Mouse (Mus musculus) megakaryocyte, embryonic 14.5 days (primary cell): ENCODE measurements around the gene Znhit2. TPM values are rescaled to one million over a fixed set of nuclear protein-coding genes. Genes with fewer than 3 reads are reported as not detected.

Experiments
- H3K27me3 ChIP-seq: replicated peaks from 2 replicates; pipeline ENCODE3; 2012; ENCODE audit warnings: inconsistent platforms
- H3K36me3 ChIP-seq: replicated peaks from 2 replicates; pipeline ENCODE3; 2012; ENCODE audit warnings: low read length, inconsistent platforms, mixed read lengths
- H3K4me1 ChIP-seq: 2 replicates; pipeline ENCODE4 v1.6.1; 2012; ENCODE audit warnings: inconsistent platforms
- H3K4me3 ChIP-seq: replicated peaks from 2 replicates; pipeline ENCODE3; 2012; ENCODE audit warnings: moderate library complexity, mild to moderate bottlenecking, inconsistent platforms
- H3K9me3 ChIP-seq: 2 replicates; pipeline ENCODE4 v1.6.1; 2012; ENCODE audit warnings: inconsistent platforms
- FLI1 ChIP-seq: IDR thresholded peaks from 2 replicates; pipeline ENCODE4 v1.6.1; 2012; ENCODE audit warnings: low read length, inconsistent platforms, mixed read lengths
- GATA1 ChIP-seq: IDR thresholded peaks from 3 replicates; pipeline ENCODE4 v1.6.1; 2012; ENCODE audit warnings: mixed read lengths, low read length, inconsistent platforms, borderline replicate concordance
- polyA plus RNA-seq: library from polyadenylated mRNA; stranded (reverse); fragments of >175 nt; gene quantifications from 2 replicates; pipeline ENCODE4 v1.2.3, GENCODE M21; 2012; ENCODE audit warnings: low replicate concordance; ENCODE audit not compliant: insufficient read depth

The Znhit2 gene
- polyA plus RNA-seq, 1 experiment = 64.8 TPM

DNA sequence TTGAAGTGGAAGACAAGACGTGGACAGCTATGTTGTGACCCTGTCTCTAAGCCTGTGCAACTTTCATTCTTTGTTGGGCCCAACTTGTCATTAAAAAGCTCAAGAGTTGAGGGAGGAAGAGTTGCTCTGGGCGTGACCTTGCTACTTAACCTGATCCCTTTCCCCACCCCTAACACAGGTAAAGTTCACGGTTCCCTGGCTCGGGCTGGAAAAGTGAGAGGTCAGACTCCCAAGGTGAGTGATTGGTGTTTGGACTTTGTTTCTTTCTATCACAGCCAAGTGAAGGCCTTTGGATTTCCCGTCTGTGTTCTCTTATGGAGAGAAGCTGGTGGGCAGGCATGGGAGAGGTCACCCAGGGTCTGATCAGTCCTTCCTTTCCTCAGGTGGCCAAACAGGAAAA, 2.0 kb upstream of the Znhit2 start:
- Histone ChIP-seq H3K4me3 (peak overlapping the region; percentile 100), H3K4me1 (peaks cover 69% of the 10 kb centered on the region), H3K27me3 (no peaks in the 10 kb centered on the region), H3K9me3 (no peaks in the 10 kb centered on the region), H3K36me3 (peaks cover 38% of the 10 kb centered on the region)
- TF ChIP-seq FLI1 (no peak), GATA1 (no peak)

DNA sequence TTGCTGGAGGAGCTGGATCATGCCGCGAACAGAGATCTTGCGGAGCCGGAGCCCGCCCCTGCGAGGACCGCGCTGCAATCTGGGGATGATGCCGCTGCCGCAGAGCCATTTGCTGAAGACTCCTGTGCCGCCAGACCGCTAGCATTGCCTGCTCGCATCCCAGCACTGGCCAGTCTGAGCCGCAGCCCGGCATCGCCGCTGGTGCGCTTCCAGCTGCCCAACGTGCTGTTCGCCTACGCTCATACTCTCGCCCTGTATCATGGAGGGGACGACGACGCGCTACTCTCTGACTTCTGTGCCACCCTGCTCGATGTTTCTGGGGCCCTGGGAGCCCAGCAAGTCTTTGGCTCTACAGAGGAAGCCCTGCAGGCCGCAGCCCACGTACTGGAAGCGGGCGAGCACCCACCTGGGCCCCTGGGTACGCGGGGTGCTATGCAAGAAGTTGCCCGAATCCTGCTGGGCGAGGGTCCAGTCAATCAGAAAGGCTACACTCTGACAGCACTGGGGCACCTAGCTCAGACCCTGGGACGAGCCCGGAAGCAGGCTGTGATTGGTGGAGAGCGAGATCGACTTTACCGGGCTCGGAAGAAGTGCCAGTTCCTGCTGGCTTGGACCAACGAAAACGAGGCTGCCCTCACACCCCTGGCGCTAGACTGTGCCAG, 780 bp downstream of the Znhit2 start:
- no peak for TF ChIP-seq FLI1
- TF ChIP-seq GATA1 = no peak
- Histone ChIP-seq H3K36me3 (peaks cover 23% of the 10 kb centered on the region), H3K9me3 (no peaks in the 10 kb centered on the region), H3K4me3 (peak overlapping the region; percentile 97), H3K4me1 (peaks cover 59% of the 10 kb centered on the region), H3K27me3 (no peaks in the 10 kb centered on the region)

- Histone ChIP-seq H3K27me3 (no peaks in the 10 kb centered on the region), H3K9me3 (no peaks in the 10 kb centered on the region), H3K4me3 (peak overlapping the region; percentile 97), H3K4me1 (peaks cover 59% of the 10 kb centered on the region), H3K36me3 (peaks cover 23% of the 10 kb centered on the region)
- TF ChIP-seq FLI1 = no peak
Measured at GRCm38 (mm10) chr19:6062418-6062817, 1.4 kb downstream of the Znhit2 start.

- no peak for TF ChIP-seq FLI1
- no peak for TF ChIP-seq GATA1
- H3K27me3 ChIP-seq = no peaks in the 10 kb centered on the region
- H3K4me1 ChIP-seq = peaks cover 65% of the 10 kb centered on the region
- peaks cover 25% of the 10 kb centered on the region for H3K36me3 ChIP-seq
- H3K4me3 ChIP-seq = peak overlapping the region; percentile 69
- no peaks in the 10 kb centered on the region for H3K9me3 ChIP-seq
Measured at GRCm38 (mm10) chr19:6063081-6063480, 2.1 kb downstream of the Znhit2 start.

DNA sequence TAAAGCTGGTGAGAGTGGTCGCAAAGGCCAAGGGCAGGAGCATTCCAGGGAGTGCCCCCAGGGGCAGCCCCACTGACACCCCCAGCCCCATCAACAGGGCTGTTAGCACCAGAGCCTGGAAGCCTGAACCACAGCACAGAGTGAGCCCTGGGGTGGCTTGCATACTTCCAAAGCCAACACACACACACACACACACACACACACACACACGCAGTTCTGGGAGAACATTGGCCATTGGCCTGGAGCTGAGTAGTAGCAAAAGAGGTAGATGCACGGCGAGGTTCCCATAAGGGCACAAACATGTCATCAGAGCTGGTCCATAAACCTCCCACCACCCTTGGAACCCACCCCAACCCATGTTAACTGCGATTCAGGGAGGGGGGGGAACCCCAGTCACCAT, 5.6 kb downstream of the Znhit2 start:
- H3K9me3 ChIP-seq = no peaks in the 10 kb centered on the region
- no peak for TF ChIP-seq FLI1
- no peak for TF ChIP-seq GATA1
- H3K4me3 ChIP-seq = peak overlapping the region; percentile 94
- H3K27me3 ChIP-seq = no peaks in the 10 kb centered on the region
- peaks cover 63% of the 10 kb centered on the region for H3K4me1 ChIP-seq
- H3K36me3 ChIP-seq = peaks cover 50% of the 10 kb centered on the region

DNA sequence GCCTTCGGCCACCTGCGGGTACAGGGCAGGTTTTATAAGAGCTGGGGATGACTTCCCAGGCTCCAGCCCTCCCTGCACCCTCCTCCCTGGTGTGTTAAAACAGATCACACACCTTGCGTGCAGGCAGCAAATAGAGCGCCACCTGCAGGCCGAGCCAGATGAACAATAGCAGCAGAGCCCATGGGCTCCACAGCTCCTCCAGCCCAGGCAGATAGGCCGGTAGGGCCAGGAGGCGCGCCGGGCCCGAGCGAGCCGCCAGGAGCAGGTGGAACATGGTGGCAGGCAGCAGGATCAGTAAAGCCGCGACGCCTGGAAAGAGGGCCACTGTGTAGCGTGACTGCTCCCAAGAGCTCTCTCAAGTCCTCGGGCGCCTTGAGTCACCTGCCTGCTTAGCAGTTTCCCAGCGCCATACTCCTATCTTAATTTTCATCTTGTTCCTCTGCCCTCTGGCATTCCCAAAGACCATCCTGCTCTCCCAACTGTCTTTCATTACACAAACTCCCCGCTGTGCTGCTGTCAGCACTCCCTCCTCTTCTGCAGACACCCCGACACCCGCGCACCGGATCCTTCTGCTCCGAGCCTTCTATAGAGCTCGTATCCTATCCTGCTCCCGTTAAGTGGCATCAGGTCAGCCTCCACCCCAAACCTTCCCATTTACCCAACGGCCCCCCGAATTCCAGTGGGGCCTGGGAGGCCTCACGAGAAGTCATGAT, 6.2 kb downstream of the Znhit2 start:
- TF ChIP-seq GATA1 (no peak), FLI1 (no peak)
- peak overlapping the region; percentile 94 for H3K4me3 ChIP-seq
- peaks cover 57% of the 10 kb centered on the region for H3K4me1 ChIP-seq
- peaks cover 56% of the 10 kb centered on the region for H3K36me3 ChIP-seq
- H3K9me3 ChIP-seq = no peaks in the 10 kb centered on the region
- no peaks in the 10 kb centered on the region for H3K27me3 ChIP-seq

GRCm38 (mm10) chr19:6067724-6068415, 6.9 kb downstream of the Znhit2 start, which contains the start of gene Tm7sf2:
TSS of gene Tm7sf2 (minus strand) at chr19:6068373.
- Histone ChIP-seq H3K27me3 (no peaks in the 10 kb centered on the region), H3K4me3 (peak within 1 kb of the TSS; percentile 94), H3K9me3 (no peaks in the 10 kb centered on the region), H3K4me1 (peaks cover 50% of the 10 kb centered on the region), H3K36me3 (peaks cover 61% of the 10 kb centered on the region)
- TF ChIP-seq FLI1 (no peak), GATA1 (no peak)

GRCm38 (mm10) chr19:6068951-6069350, 8.0 kb downstream of the Znhit2 start:
- no peak for TF ChIP-seq FLI1
- TF ChIP-seq GATA1 = no peak
- H3K36me3 ChIP-seq = peaks cover 64% of the 10 kb centered on the region

GRCm38 (mm10) chr19:6069851-6070250, 8.9 kb downstream of the Znhit2 start:
- no peaks in the 10 kb centered on the region for H3K9me3 ChIP-seq
- TF ChIP-seq GATA1 = no peak
- no peak for TF ChIP-seq FLI1
- H3K36me3 ChIP-seq = peaks cover 71% of the 10 kb centered on the region
- H3K4me1 ChIP-seq = peaks cover 44% of the 10 kb centered on the region
- H3K27me3 ChIP-seq = no peaks in the 10 kb centered on the region
- peak overlapping the region; percentile 26 for H3K4me3 ChIP-seq

More at GRCm38 (mm10) chr19:6068951-6069350, 8.0 kb downstream of the Znhit2 start:
- H3K4me1 ChIP-seq = peaks cover 39% of the 10 kb centered on the region
- no peak overlapping the region for H3K4me3 ChIP-seq
- H3K9me3 ChIP-seq = no peaks in the 10 kb centered on the region
- H3K27me3 ChIP-seq = no peaks in the 10 kb centered on the region
